Mouse (Mus musculus) layer of hippocampus, adult 18-20 months (tissue): ENCODE data around the gene Mgat4d. TPM values are rescaled to one million over a fixed set of nuclear protein-coding genes. Genes with fewer than 3 reads are reported as not detected.
"Not testable (repeated sequence)": the region's sequence is repeated elsewhere in the genome, so short reads cannot be mapped to it uniquely, and the experiment has no call there.

Source experiments
- DNase-seq, 2 experiments: peaks; one replicate each; pipeline ENCODE4 v3.0.0; 2022; ENCODE audit warnings: low spot score in 2 of 2
- total RNA-seq, 2 experiments: library from RNA; stranded (reverse); gene quantifications; 2 replicates each; pipeline ENCODE4 v1.2.3; 2021

The Mgat4d gene
- total RNA-seq, 2 experiments from 2014 or later = not detected

- no peak for DNase-seq
Measured at GRCm38 (mm10) chr8:83390006-83390701, 41.9 kb downstream of the Mgat4d start.

- no peak for DNase-seq
Measured at GRCm38 (mm10) chr8:83392521-83392920, 44.2 kb downstream of the Mgat4d start.

GRCm38 (mm10) chr8:83394325-83394724 lies 46.1 kb downstream of the Mgat4d start:
- no peak for DNase-seq

- no peak for DNase-seq
Measured at GRCm38 (mm10) chr8:83396680-83397079, 48.4 kb downstream of the Mgat4d start.

GRCm38 (mm10) chr8:83397726-83398125 lies 49.5 kb downstream of the Mgat4d start:
- no peak for DNase-seq

GRCm38 (mm10) chr8:83405548-83405947 lies 57.3 kb downstream of the Mgat4d start:
- DNase-seq = no peak

GRCm38 (mm10) chr8:83406836-83407235 lies 58.6 kb downstream of the Mgat4d start:
- no peak for DNase-seq

GRCm38 (mm10) chr8:83408496-83408895 lies 60.2 kb downstream of the Mgat4d start:
- DNase-seq = no peak

- no peak for DNase-seq
Measured at GRCm38 (mm10) chr8:83416878-83417277, 68.6 kb downstream of the Mgat4d start.

GRCm38 (mm10) chr8:83417970-83418369 lies 69.7 kb downstream of the Mgat4d start:
- no peak for DNase-seq

GRCm38 (mm10) chr8:83418805-83419516 lies 70.7 kb downstream of the Mgat4d start:
- no peak for DNase-seq

- no peak for DNase-seq
Measured at GRCm38 (mm10) chr8:83421354-83421753, 73.1 kb downstream of the Mgat4d start.

GRCm38 (mm10) chr8:83423032-83423825 lies 75.0 kb downstream of the Mgat4d start:
- no peak for DNase-seq

GRCm38 (mm10) chr8:83425202-83425601 lies 76.9 kb downstream of the Mgat4d start:
- DNase-seq = no peak

- DNase-seq = no peak
Measured at GRCm38 (mm10) chr8:83426104-83426759, 78.0 kb downstream of the Mgat4d start.

- DNase-seq = no peak
Measured at GRCm38 (mm10) chr8:83426949-83427348, 78.7 kb downstream of the Mgat4d start.

GRCm38 (mm10) chr8:83428621-83429020 lies 80.3 kb downstream of the Mgat4d start:
- not testable (repeated sequence) for DNase-seq

- peak in 1 of 2 experiments; percentile 41 for DNase-seq
Measured at GRCm38 (mm10) chr8:83429071-83429524, 80.8 kb downstream of the Mgat4d start.
